Mouse (Mus musculus) stomach, embryonic 15.5 days (tissue): ENCODE data around the gene Ksr1. TPM values are rescaled to one million over a fixed set of nuclear protein-coding genes. Genes with fewer than 3 reads are reported as not detected.

Experiments used
- ATAC-seq: fragments of 200-750 bp; cut with Nextera tagmentation; 2 replicates; pipeline ENCODE4 v1.8.0; 2017; ENCODE audit warnings: low read depth, moderate number of reproducible peaks, moderate TSS enrichment; ENCODE audit not compliant: insufficient read depth, low FRiP score
- H3K27ac ChIP-seq: fragments of 300-500 bp; sonication (generic); 2 replicates; pipeline ENCODE4 v1.5.1; 2015; ENCODE audit warnings: mild to moderate bottlenecking, inconsistent platforms
- H3K27me3 ChIP-seq: fragments of 300-500 bp; sonication (generic); replicated peaks from 2 replicates; pipeline ENCODE4 v1.6.1; 2015; ENCODE audit warnings: inconsistent platforms
- H3K36me3 ChIP-seq: fragments of 300-500 bp; sonication (generic); 2 replicates; pipeline ENCODE4 v1.6.1; 2015; ENCODE audit warnings: inconsistent platforms
- H3K4me1 ChIP-seq: fragments of 300-500 bp; sonication (generic); 2 replicates; pipeline ENCODE4 v1.6.1; 2015; ENCODE audit warnings: inconsistent platforms
- H3K4me2 ChIP-seq: fragments of 300-500 bp; sonication (generic); 2 replicates; pipeline ENCODE4 v1.6.1; 2015; ENCODE audit warnings: mild to moderate bottlenecking, inconsistent platforms
- H3K4me3 ChIP-seq: fragments of 300-500 bp; sonication (generic); replicated peaks from 2 replicates; pipeline ENCODE4 v1.5.1; 2015; ENCODE audit warnings: inconsistent platforms
- H3K9ac ChIP-seq: fragments of 300-500 bp; sonication (generic); 2 replicates; pipeline ENCODE4 v1.6.1; 2015; ENCODE audit warnings: inconsistent platforms
- H3K9me3 ChIP-seq: fragments of 300-500 bp; sonication (generic); 2 replicates; pipeline ENCODE4 v1.6.1; 2016; ENCODE audit warnings: inconsistent platforms
- WGBS: fragments of 180-500 bp; shearing (Covaris S2); methylation state at CpG from one replicate; pipeline ENCODE4 v1.1.7; 2015; 5-methylcytosine and 5-hydroxymethylcytosine counted together
- polyA plus RNA-seq: library from polyadenylated mRNA; unstranded; fragments of >200 nt; fragmentation: Nextera tagmentation; extraction: Ambion mirVana; gene quantifications from 2 replicates; pipeline ENCODE4 v1.2.1, GENCODE M21; 2015

The Ksr1 gene
- polyA plus RNA-seq, 1 experiment from 2014 or later, result 2.8 TPM

GRCm38 (mm10) chr11:79030570-79031451 is 115.4 kb downstream of the Ksr1 start:
- WGBS, result 42% methylated on average over 19 of the region's 19 CpGs
- Histone ChIP-seq H3K27me3 (no peaks in the 10 kb centered on the region), H3K27ac (no peak overlapping the region), H3K36me3 (0 out of 2 replicates have a peak, but pooled peaks cover 4% of the 10 kb centered on the region), H3K9me3 (no peaks in the 10 kb centered on the region), H3K4me1 (peaks cover 8% of the 10 kb centered on the region), H3K9ac (no peak overlapping the region), H3K4me2 (no peak overlapping the region), H3K4me3 (no peak overlapping the region)
- ATAC-seq, result 0 out of 2 replicates have a peak, but pooled peaks have one; percentile 21

GRCm38 (mm10) chr11:79023751-79024150 is 122.5 kb downstream of the Ksr1 start:
- H3K9me3 ChIP-seq, result no peaks in the 10 kb centered on the region

GRCm38 (mm10) chr11:79023342-79023741 is 122.9 kb downstream of the Ksr1 start:
- H3K9ac ChIP-seq, result no peak overlapping the region
- H3K9me3 ChIP-seq, result no peaks in the 10 kb centered on the region
- H3K36me3 ChIP-seq, result peaks cover 12% of the 10 kb centered on the region; the same call in 1 of the 2 replicates
- peak overlapping the region; percentile 51 for H3K27ac ChIP-seq
- H3K4me3 ChIP-seq, result 0 out of 2 replicates have a peak overlapping the region, but pooled peaks have one; percentile 9
- WGBS, result 17% methylated on average over 7 of the region's 7 CpGs
- no peaks in the 10 kb centered on the region for H3K27me3 ChIP-seq
- peaks cover 10% of the 10 kb centered on the region; the same call in 1 of the 2 replicates for H3K4me1 ChIP-seq
- ATAC-seq, result peak; percentile 54
- no peak overlapping the region; the same call in 1 of the 2 replicates for H3K4me2 ChIP-seq

More at GRCm38 (mm10) chr11:79023751-79024150, 122.5 kb downstream of the Ksr1 start:
- Histone ChIP-seq H3K27me3 (no peaks in the 10 kb centered on the region), H3K4me1 (peaks cover 10% of the 10 kb centered on the region; the same call in 1 of the 2 replicates), H3K27ac (peak overlapping the region; percentile 51), H3K4me3 (0 out of 2 replicates have a peak overlapping the region, but pooled peaks have one; percentile 9), H3K9ac (no peak overlapping the region), H3K4me2 (no peak overlapping the region; the same call in 1 of the 2 replicates), H3K36me3 (peaks cover 12% of the 10 kb centered on the region; the same call in 1 of the 2 replicates)
- ATAC-seq, result no peak
- WGBS, result 60% methylated on average over 6 of the region's 6 CpGs

- ATAC-seq, result peak; percentile 6; the same call in 1 of the 2 replicates
- Histone ChIP-seq H3K9ac (no peak overlapping the region), H3K36me3 (peaks cover 16% of the 10 kb centered on the region), H3K27me3 (no peaks in the 10 kb centered on the region), H3K4me2 (no peak overlapping the region), H3K9me3 (no peaks in the 10 kb centered on the region), H3K4me3 (no peak overlapping the region), H3K27ac (peak overlapping the region; percentile 51), H3K4me1 (peaks cover 10% of the 10 kb centered on the region; the same call in 1 of the 2 replicates)
- 54% methylated on average over 4 of the region's 4 CpGs for WGBS
Measured at GRCm38 (mm10) chr11:79022836-79023235, 123.4 kb downstream of the Ksr1 start.

GRCm38 (mm10) chr11:79020535-79021045 is 125.6 kb downstream of the Ksr1 start:
- H3K27ac ChIP-seq, result no peak overlapping the region
- no peak overlapping the region for H3K9ac ChIP-seq
- 71% methylated on average over 21 of the region's 21 CpGs for WGBS
- H3K36me3 ChIP-seq, result peaks cover 16% of the 10 kb centered on the region
- H3K9me3 ChIP-seq, result no peaks in the 10 kb centered on the region
- peaks cover 10% of the 10 kb centered on the region; the same call in 1 of the 2 replicates for H3K4me1 ChIP-seq
- ATAC-seq, result no peak
- no peak overlapping the region for H3K4me2 ChIP-seq
- no peaks in the 10 kb centered on the region for H3K27me3 ChIP-seq
- no peak overlapping the region for H3K4me3 ChIP-seq

GRCm38 (mm10) chr11:79019839-79020534 is 126.2 kb downstream of the Ksr1 start:
- Histone ChIP-seq H3K36me3 (peaks cover 16% of the 10 kb centered on the region), H3K27ac (no peak overlapping the region), H3K9me3 (no peaks in the 10 kb centered on the region), H3K4me3 (no peak overlapping the region), H3K27me3 (no peaks in the 10 kb centered on the region), H3K4me2 (no peak overlapping the region), H3K4me1 (peaks cover 13% of the 10 kb centered on the region), H3K9ac (no peak overlapping the region)
- no peak for ATAC-seq
- 81% methylated on average over 17 of the region's 17 CpGs for WGBS

GRCm38 (mm10) chr11:79018954-79019704 is 127.1 kb downstream of the Ksr1 start:
- Histone ChIP-seq H3K27me3 (no peaks in the 10 kb centered on the region), H3K4me2 (no peak overlapping the region), H3K4me1 (peaks cover 21% of the 10 kb centered on the region), H3K36me3 (peaks cover 16% of the 10 kb centered on the region), H3K9ac (no peak overlapping the region), H3K27ac (no peak overlapping the region), H3K4me3 (no peak overlapping the region), H3K9me3 (no peaks in the 10 kb centered on the region)
- WGBS, result 56% methylated on average over 11 of the region's 11 CpGs
- ATAC-seq, result no peak

- ATAC-seq, result no peak
- Histone ChIP-seq H3K9me3 (no peaks in the 10 kb centered on the region), H3K27ac (no peak overlapping the region), H3K4me3 (no peak overlapping the region), H3K4me2 (no peak overlapping the region), H3K36me3 (peaks cover 16% of the 10 kb centered on the region), H3K27me3 (no peaks in the 10 kb centered on the region), H3K9ac (no peak overlapping the region), H3K4me1 (peaks cover 14% of the 10 kb centered on the region)
- WGBS, result 75% methylated on average over 7 of the region's 7 CpGs
Measured at GRCm38 (mm10) chr11:79017161-79017606, 129.0 kb downstream of the Ksr1 start.

GRCm38 (mm10) chr11:79016236-79016635 is 130.0 kb downstream of the Ksr1 start:
- no peak overlapping the region for H3K4me2 ChIP-seq
- 56% methylated on average over 12 of the region's 12 CpGs for WGBS
- ATAC-seq, result no peak
- H3K27me3 ChIP-seq, result no peaks in the 10 kb centered on the region
- no peaks in the 10 kb centered on the region for H3K9me3 ChIP-seq
- peaks cover 10% of the 10 kb centered on the region; the same call in 1 of the 2 replicates for H3K36me3 ChIP-seq
- no peak overlapping the region for H3K27ac ChIP-seq
- no peak overlapping the region for H3K4me3 ChIP-seq
- no peak overlapping the region for H3K9ac ChIP-seq
- H3K4me1 ChIP-seq, result peaks cover 14% of the 10 kb centered on the region

- no peak overlapping the region for H3K9ac ChIP-seq
- no peak overlapping the region for H3K4me3 ChIP-seq
- H3K27me3 ChIP-seq, result no peaks in the 10 kb centered on the region
- H3K36me3 ChIP-seq, result peaks cover 10% of the 10 kb centered on the region; the same call in 1 of the 2 replicates
- ATAC-seq, result no peak
- no peak overlapping the region for H3K27ac ChIP-seq
- WGBS, result 85% methylated on average over 24 of the region's 24 CpGs
- no peak overlapping the region for H3K4me2 ChIP-seq
- no peaks in the 10 kb centered on the region for H3K9me3 ChIP-seq
- H3K4me1 ChIP-seq, result peaks cover 14% of the 10 kb centered on the region
Measured at GRCm38 (mm10) chr11:79015660-79016215, 130.5 kb downstream of the Ksr1 start.
